Mouse (Mus musculus): Measurements from ENCODE around the gene Fry.

DNA sequence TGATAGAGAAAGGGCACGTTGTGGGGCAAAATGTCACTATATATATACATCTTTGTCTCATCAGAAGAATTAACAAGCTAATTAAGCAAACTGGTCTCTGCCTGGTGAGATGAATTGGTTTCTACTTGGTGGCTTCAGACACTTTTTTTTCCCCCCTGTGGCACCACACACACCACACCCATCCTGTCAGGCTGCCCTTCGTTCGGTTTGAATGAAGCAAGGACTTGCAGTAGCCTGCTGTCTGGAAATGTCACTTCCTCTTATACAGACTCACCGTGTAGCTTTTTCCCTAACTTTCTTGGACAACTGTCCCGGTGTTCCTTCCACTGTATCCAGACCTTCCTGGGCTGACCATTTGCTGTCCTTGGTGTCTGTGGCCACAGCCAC lies 144.3 kb downstream of the Fry start:
- no peak for TF ChIP-seq POLR2A (IDR thresholded peaks at IDR 0.05; ENCODE audit: low read depth, low read length)
- no peak for TF ChIP-seq CTCF (IDR thresholded peaks at IDR 0.05; ENCODE audit: extremely low read depth, insufficient read length, insufficient replicate concordance, low read depth, low read length)
